ENCODE assay signal across 9 mouse cellular contexts in genomic region chr5:150495792-150496191, GRCm38 (mm10). TPM values are rescaled to one million over a fixed set of nuclear protein-coding genes. Genes with fewer than 3 reads are reported as not detected.
DNase-seq lines count a peak whose midpoint lies in the region; ATAC-seq and TF ChIP-seq lines count a peak whose summit lies in the region.
"Had no signal": no experiment of that assay in that cellular context is flagged by ENCODE, and none has a peak within 500 bp of the region (broad histone marks: within the 10 kb centered on the region; RNA-seq: fewer than 3 reads in every experiment).

No protein-coding gene starts in this region.

- WGBS in forebrain, embryonic 14.5 days = 41% methylated on average over 6 of the region's 6 CpGs
- WGBS in forebrain, embryonic 16.5 days = 42% methylated on average over 6 of the region's 6 CpGs
- WGBS in heart, postnatal 0 days = 55% methylated on average over 6 of the region's 6 CpGs

- peak; percentile 67 for TF ChIP-seq CTCF in heart, postnatal 0 days (IDR thresholded peaks at IDR 0.05; ENCODE audit: low read depth)

- no peak overlapping the region for H3K9ac ChIP-seq in forebrain, embryonic 14.5 days (ENCODE audit: low read length)
- no peak overlapping the region for H3K9ac ChIP-seq in forebrain, embryonic 16.5 days (replicated peaks; ENCODE audit: low read depth, low read length)
- no peak overlapping the region for H3K9ac ChIP-seq in heart, postnatal 0 days (replicated peaks; ENCODE audit: low read depth, low read length)

- H3K9me3 ChIP-seq in forebrain, embryonic 14.5 days (replicated peaks; ENCODE audit: control insufficient read depth, low read length) = no peaks in the 10 kb centered on the region
- H3K9me3 ChIP-seq in forebrain, embryonic 16.5 days (ENCODE audit: control insufficient read depth, low read length) = no peaks in the 10 kb centered on the region
- no peaks in the 10 kb centered on the region for H3K9me3 ChIP-seq in heart, postnatal 0 days (replicated peaks; ENCODE audit: control insufficient read depth, low read length)

- no peak overlapping the region for H3K4me2 ChIP-seq in forebrain, embryonic 14.5 days (ENCODE audit: low read length)
- no peak overlapping the region for H3K4me2 ChIP-seq in forebrain, embryonic 16.5 days (ENCODE audit: low read length)
- H3K4me2 ChIP-seq in heart, postnatal 0 days (ENCODE audit: low read depth, low read length) = no peak overlapping the region

- H3K4me1 ChIP-seq in forebrain, embryonic 14.5 days (ENCODE audit: control insufficient read depth, insufficient read depth, low read length) = no peaks in the 10 kb centered on the region
- H3K4me1 ChIP-seq in forebrain, embryonic 16.5 days (replicated peaks; ENCODE audit: control insufficient read depth, insufficient read depth, low read length) = no peaks in the 10 kb centered on the region
- no peaks in the 10 kb centered on the region for H3K4me1 ChIP-seq in heart, postnatal 0 days (ENCODE audit: control insufficient read depth, insufficient read depth)

- peak; percentile 26 for DNase-seq in forebrain, embryonic 14.5 days (ENCODE audit: low spot score)
- DNase-seq in right cerebral cortex, adult 2 months (ENCODE audit: low spot score in 2 of 2) = peak; percentile 32 to 37
- no peak for DNase-seq in right cerebral cortex, postnatal 10 days (ENCODE audit: low spot score in 2 of 2)
- peak; percentile 15 for DNase-seq in cerebellum, adult 11-12 months
- no peak for DNase-seq in heart, postnatal 0 days (ENCODE audit: low spot score)
- peak; percentile 66 for DNase-seq in thymus, postnatal 4 days

- ATAC-seq in forebrain, embryonic 14.5 days = no peak
- no peak for ATAC-seq in forebrain, embryonic 16.5 days
- ATAC-seq in heart, postnatal 0 days (ENCODE audit: insufficient read depth, low read depth) = no peak
- peak; percentile 81 for ATAC-seq in megakaryocyte, adult 5-6 weeks (ENCODE audit: poor library complexity, severe bottlenecking)

- peaks cover 14% of the 10 kb centered on the region; the same call in 1 of the 2 replicates for H3K36me3 ChIP-seq in forebrain, embryonic 14.5 days (ENCODE audit: control insufficient read depth, insufficient read depth, low read length)
- H3K36me3 ChIP-seq in forebrain, embryonic 16.5 days (ENCODE audit: control insufficient read depth, insufficient read depth) = peaks cover 11% of the 10 kb centered on the region
- peaks cover 54% of the 10 kb centered on the region for H3K36me3 ChIP-seq in heart, postnatal 0 days (replicated peaks; ENCODE audit: control insufficient read depth, insufficient read depth, low read length)

- H3K27ac ChIP-seq in forebrain, embryonic 14.5 days (ENCODE audit: low read depth, low read length) = no peak overlapping the region
- H3K27ac ChIP-seq in forebrain, embryonic 16.5 days (ENCODE audit: low read length) = no peak overlapping the region
- no peak overlapping the region for H3K27ac ChIP-seq in heart, postnatal 0 days (ENCODE audit: low read depth)

- no peak overlapping the region for H3K4me3 ChIP-seq in forebrain, embryonic 14.5 days (ENCODE audit: low read depth, low read length)
- no peak overlapping the region for H3K4me3 ChIP-seq in forebrain, embryonic 16.5 days (replicated peaks; ENCODE audit: low read length)
- H3K4me3 ChIP-seq in heart, postnatal 0 days (ENCODE audit: low read depth, low read length) = no peak overlapping the region

- no peak for TF ChIP-seq EP300 in heart, postnatal 0 days (IDR thresholded peaks at IDR 0.05; ENCODE audit: low read depth)

- H3K27me3 ChIP-seq in forebrain, embryonic 14.5 days (replicated peaks; ENCODE audit: control insufficient read depth, insufficient read depth, low read length) = no peaks in the 10 kb centered on the region
- no peaks in the 10 kb centered on the region for H3K27me3 ChIP-seq in forebrain, embryonic 16.5 days (replicated peaks; ENCODE audit: control insufficient read depth, insufficient read depth, low read length)
- no peaks in the 10 kb centered on the region for H3K27me3 ChIP-seq in heart, postnatal 0 days (ENCODE audit: control insufficient read depth, insufficient read depth, low read length)

RNA-seq across cellular contexts. Expression of gene Zar1l, which starts 22.2 kb away (rescaled TPM):
- not detected in 2 replicates for polyA plus RNA-seq in forebrain, embryonic 14.5 days (2014; fragmentation: Nextera tagmentation; extraction: Ambion mirVana)
- polyA plus RNA-seq in forebrain, embryonic 16.5 days (2015; fragmentation: Nextera tagmentation; extraction: Ambion mirVana) = not detected in 2 replicates
- not detected in 2 replicates for total RNA-seq in heart, postnatal 0 days (2014; rRNA removed; ENCODE audit: low replicate concordance)
- not detected in 2 replicates for polyA plus RNA-seq in heart, postnatal 0 days (2015; fragmentation: Nextera tagmentation; extraction: Ambion mirVana)
- not detected in 2 replicates for total RNA-seq in megakaryocyte, adult 5-6 weeks (2015)
- total RNA-seq in megakaryocyte, adult 5-6 weeks (2017) = not detected in 2 replicates
- polyA plus RNA-seq: neural tube, embryonic 11.5 days had no signal

RNA-seq across cellular contexts. Expression of gene Brca2, which starts 26.6 kb away (rescaled TPM):
- polyA plus RNA-seq in forebrain, embryonic 14.5 days (2014; fragmentation: Nextera tagmentation; extraction: Ambion mirVana) = 10.5 and 11.8 TPM in 2 replicates
- polyA plus RNA-seq in forebrain, embryonic 16.5 days (2015; fragmentation: Nextera tagmentation; extraction: Ambion mirVana) = 11.3 and 16.5 TPM in 2 replicates
- 15.8 and 22.4 TPM in 2 replicates for total RNA-seq in heart, postnatal 0 days (2014; rRNA removed; ENCODE audit: low replicate concordance)
- 8.7 and 9.9 TPM in 2 replicates for polyA plus RNA-seq in heart, postnatal 0 days (2015; fragmentation: Nextera tagmentation; extraction: Ambion mirVana)
- total RNA-seq in megakaryocyte, adult 5-6 weeks (2015) = 13.6 and 19.6 TPM in 2 replicates
- 9.9 and 16.1 TPM in 2 replicates for total RNA-seq in megakaryocyte, adult 5-6 weeks (2017)

Comparison
In these comparisons a context has a peak if more than half of its experiments do, and no peak if none do; other contexts are left out.
1. DNase-seq: peak in forebrain, embryonic 14.5 days (single experiment), right cerebral cortex, adult 2 months (2 of 2), cerebellum, adult 11-12 months (single experiment) and thymus, postnatal 4 days (single experiment); none in right cerebral cortex, postnatal 10 days (0 of 2) and heart, postnatal 0 days (single experiment).